Mouse (Mus musculus): ENCODE results near the gene Ap3s2. TPM values are rescaled to one million over a fixed set of nuclear protein-coding genes. Genes with fewer than 3 reads are reported as not detected.

The Ap3s2 gene
- polyA plus RNA-seq (2017; shearing (Covaris generic)), result 36.7 TPM

DNA sequence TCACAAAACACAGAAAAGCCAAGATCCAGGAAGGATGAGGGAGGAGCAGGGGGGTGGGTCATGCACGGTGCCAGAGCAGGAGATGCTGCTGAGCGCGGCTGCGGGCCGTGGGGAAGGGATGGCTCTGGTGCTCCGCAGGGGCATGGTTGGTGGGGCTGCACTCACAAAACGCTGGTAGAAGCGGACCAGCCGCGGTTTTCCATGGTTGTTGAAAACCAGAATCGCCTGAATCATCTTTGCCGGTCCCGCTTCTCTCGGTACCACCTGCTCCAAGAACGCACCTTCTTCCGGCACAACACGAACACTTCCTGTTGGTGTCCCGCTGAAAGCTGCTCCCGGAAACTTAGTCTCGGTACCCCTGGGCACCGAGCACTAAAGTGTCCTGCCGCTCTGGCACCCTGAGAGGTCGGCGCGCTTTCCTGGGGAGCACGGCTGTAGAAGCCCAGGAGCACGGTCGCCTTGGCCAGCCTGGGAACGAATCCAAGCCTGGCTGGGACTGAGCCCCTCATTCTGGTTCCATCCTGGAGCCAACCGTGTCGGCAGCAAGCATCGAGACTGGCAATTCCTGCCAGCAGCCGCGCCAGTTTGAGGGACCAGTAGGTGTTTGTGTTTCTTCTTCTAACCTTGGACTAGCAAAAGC, at the start of gene Ap3s2:
Gene Ap3s2, minus strand, starts transcription at position 306 of the 640 bp plus-strand sequence.

GRCm38 (mm10) chr7:79934862-79935510, 14.5 kb upstream of the Ap3s2 start, which contains the start of gene Arpin:
Gene Arpin, minus strand, starts transcription at chr7:79935359.

DNA sequence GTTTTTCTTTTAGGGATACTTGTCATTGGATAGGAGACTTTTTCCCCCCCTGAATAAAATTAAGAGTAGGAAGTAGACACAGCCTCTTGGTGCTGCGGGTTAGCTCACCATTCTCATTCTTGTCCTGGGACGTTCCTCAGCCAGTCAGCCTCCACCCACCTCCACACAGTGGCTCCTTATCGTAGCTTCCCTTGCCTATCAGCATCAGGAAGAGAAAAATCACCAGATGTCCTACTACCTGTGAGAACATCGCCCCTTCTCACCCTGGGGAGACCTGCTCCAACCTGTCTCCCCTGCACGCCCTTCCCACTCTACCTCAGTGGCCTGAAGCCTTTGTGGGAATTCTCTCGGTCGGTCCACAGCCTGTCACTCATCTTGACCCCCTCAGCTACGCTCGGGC, 59.6 kb downstream of the Ap3s2 start, which contains the start of gene Anpep:
Gene Anpep, minus strand, starts transcription at position 249 of the 400 bp plus-strand sequence.

Other genes with a start within 250 kb of the Ap3s2 start
- gene Kif7, start 204.9 kb downstream of the Ap3s2 start, polyA plus RNA-seq (2017; shearing (Covaris generic)), result 0.25 TPM
- gene Plin1, start 187.7 kb downstream of the Ap3s2 start, polyA plus RNA-seq (2017; shearing (Covaris generic)), result 0.10 TPM
- gene Pex11a, start 177.5 kb downstream of the Ap3s2 start, polyA plus RNA-seq (2017; shearing (Covaris generic)), result 6.7 TPM
- gene Wdr93, start 177.5 kb downstream of the Ap3s2 start, polyA plus RNA-seq (2017; shearing (Covaris generic)), result 0.12 TPM
- gene Mesp1, start 126.9 kb downstream of the Ap3s2 start, polyA plus RNA-seq (2017; shearing (Covaris generic)), result not detected
- not detected for gene Mesp2, start 109.9 kb downstream of the Ap3s2 start, polyA plus RNA-seq (2017; shearing (Covaris generic))
- gene Anpep, start 59.6 kb downstream of the Ap3s2 start, polyA plus RNA-seq (2017; shearing (Covaris generic)), result not detected
- gene Arpin, start 14.7 kb upstream of the Ap3s2 start, polyA plus RNA-seq (2017; shearing (Covaris generic)), result not detected
- 3.2 TPM for gene Zfp710, start 104.2 kb upstream of the Ap3s2 start, polyA plus RNA-seq (2017; shearing (Covaris generic))
- gene Idh2, start 194.7 kb upstream of the Ap3s2 start, polyA plus RNA-seq (2017; shearing (Covaris generic)), result 34.3 TPM

Data from CD4-positive, CD25-positive, alpha-beta regulatory T cell, adult 9 weeks (primary cell).